Mouse (Mus musculus): Measurements from ENCODE around the gene Numbl.

DNA sequence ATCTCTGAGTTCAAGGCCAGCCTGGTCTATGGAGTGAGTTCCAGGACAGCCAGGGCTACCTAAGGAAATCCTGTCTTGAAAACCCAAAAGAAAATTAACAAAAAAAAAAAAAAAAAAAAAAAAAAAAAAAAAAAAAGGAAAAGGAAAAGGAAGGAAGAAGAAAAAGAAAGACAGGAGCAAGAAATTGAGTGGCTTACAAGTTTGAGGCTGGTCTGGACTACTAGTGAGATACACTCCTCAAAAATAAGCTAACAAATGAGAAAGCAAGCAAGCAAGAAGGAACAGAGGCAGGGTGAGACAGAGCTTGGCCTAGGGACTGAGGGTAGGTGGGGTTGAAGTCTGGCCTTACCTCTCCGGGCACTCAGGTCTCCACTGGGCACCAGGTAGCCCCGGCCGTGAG is 51.6 kb downstream of the Numbl start:
- TF ChIP-seq CTCF (IDR thresholded peaks at IDR 0.05; ENCODE audit: extremely low read depth, insufficient read depth, low read length) (no peak), POLR2A (IDR thresholded peaks at IDR 0.05; ENCODE audit: extremely low read depth, insufficient read depth, low read length) (no peak)
